Mouse (Mus musculus): ENCODE results near the gene Trio.

GRCm38 (mm10) chr15:27740080-27740479 is 285.6 kb downstream of the Trio start:
- no peak for TF ChIP-seq CTCF (IDR thresholded peaks at IDR 0.05; ENCODE audit: insufficient read depth, low read length)
- no peak for TF ChIP-seq POLR2A (IDR thresholded peaks at IDR 0.05; ENCODE audit: borderline replicate concordance, extremely low read depth, low read depth, low read length)
